Mouse (Mus musculus) megakaryocyte-erythroid progenitor cell, adult 5-6 weeks (primary cell): ENCODE data around the gene Mptx1. TPM values are rescaled to one million over a fixed set of nuclear protein-coding genes. Genes with fewer than 3 reads are reported as not detected.

ENCODE experiments used
- ATAC-seq: replicated peaks from 2 replicates; pipeline ENCODE4 v1.8.0; 2016; ENCODE audit warnings: mild to moderate bottlenecking, inconsistent platforms; ENCODE audit not compliant: severe bottlenecking, poor library complexity, low FRiP score, low TSS enrichment
- total RNA-seq, 2 experiments: library from RNA; stranded (forward) in 1 of 2; stranded (reverse) in 1 of 2; fragments of 200-1000, 215-1000 nt in 1 of 2; fragments of >200 nt in 1 of 2; fragmentation: Nextera tagmentation in 1 of 2; gene quantifications; 2 replicates each; pipeline ENCODE4 v1.2.3; 2014 to 2017

Mptx1 gene
- total RNA-seq (2014; fragmentation: Nextera tagmentation): not detected in 2 replicates
- total RNA-seq (2017): not detected in 2 replicates

DNA sequence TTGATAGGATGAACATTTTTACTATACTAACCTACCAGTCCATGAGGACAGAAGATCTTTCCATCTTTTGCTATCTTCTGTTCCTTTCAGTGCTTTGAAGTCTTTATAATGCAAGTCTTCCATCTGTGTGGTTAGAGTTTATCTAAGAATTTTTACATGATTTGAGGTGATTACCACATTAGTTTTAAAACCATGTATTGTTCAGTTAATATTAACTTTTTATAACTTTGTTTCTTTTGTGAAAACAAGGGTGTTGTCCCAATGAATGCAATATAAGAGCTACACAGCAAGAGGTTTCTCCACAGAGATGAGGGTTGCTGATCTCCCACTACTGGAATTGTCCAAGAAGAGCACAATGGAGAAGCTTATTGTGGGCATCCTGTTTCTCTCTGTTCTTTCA lies at the start of gene Mptx1:
Gene Mptx1 (plus strand): TSS at position 301 of the 400 bp plus-strand sequence.
- ATAC-seq: no peak

DNA sequence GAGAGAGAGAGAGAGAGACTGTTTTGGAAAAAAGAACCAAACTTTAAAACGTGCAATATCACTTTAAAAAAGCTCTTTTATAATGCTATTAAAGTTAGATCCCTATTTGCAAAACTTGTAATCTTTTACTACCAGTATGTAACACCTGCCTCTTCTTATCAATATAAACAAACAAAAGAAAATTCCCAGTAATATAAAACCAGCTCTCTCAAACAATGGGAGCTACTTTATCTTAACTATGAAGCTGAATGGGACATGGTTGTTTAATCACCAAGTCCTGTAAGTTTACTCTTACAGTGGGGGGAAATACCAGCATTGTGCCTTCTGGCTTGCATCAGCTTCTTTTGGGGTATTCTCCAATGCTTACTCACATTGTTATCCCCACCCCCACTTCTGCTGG lies 27.2 kb upstream of the Mptx1 start:
- 0 out of 2 replicates have a peak, but pooled peaks have one; percentile 57 for ATAC-seq

DNA sequence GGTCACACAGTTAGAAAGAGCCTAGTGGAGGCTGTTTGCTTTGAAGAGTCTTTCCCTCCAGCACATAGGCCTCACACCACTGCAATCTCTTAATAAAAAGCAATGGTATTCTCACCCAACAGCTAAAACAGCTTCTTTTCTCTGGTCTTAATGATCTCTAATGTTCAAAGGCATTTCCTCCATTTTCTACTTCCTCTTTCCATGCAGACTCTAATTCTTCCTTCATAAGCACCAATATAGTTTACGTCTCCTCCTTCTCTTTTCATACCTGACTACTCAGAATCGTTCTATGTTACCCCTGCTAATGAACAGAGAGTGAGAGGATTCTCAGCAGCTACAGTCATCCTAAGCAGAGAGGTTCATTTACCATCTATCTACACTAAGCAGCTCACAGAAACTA lies 13.0 kb upstream of the Mptx1 start:
- no peak for ATAC-seq

DNA sequence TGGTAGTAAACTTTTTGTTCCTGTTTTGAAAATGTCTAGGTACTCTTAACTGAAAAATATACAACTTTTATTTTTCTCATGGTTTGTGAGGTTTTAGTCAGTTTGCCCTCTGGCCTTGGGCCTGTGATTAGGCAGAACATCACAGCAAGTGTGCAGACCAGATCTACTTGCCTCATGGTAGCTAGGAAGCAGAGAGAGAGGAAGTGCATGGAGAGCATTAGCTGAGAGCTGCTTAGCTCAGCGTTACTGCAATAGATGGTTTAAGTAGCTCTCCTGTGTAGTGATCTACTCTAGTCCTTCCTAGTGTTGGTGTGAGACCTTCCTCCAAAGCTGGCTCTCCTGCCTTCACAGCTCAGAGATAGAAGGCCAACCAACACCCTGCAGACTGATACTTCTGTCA lies 23.3 kb downstream of the Mptx1 start:
- ATAC-seq: peak; percentile 38; the same call in 1 of the 2 replicates

DNA sequence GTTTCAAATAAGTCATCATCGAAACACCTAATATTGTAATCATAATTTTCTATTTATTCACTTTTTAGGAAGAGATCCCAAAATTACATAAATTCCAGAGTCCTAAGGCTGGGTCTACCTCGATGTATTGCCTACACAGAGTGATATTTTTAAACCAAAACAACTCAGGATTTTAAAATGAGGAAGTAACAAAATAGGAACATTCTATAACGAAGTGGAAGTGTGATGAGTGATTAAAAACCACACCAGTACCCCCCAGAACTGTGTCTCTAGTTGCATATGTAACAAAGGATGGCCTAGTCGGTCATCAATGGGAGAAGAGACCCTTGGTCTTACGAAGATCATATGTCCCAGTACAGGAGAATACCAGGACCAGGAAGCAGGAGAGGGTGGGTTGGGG lies 24.3 kb downstream of the Mptx1 start:
- no peak for ATAC-seq

DNA sequence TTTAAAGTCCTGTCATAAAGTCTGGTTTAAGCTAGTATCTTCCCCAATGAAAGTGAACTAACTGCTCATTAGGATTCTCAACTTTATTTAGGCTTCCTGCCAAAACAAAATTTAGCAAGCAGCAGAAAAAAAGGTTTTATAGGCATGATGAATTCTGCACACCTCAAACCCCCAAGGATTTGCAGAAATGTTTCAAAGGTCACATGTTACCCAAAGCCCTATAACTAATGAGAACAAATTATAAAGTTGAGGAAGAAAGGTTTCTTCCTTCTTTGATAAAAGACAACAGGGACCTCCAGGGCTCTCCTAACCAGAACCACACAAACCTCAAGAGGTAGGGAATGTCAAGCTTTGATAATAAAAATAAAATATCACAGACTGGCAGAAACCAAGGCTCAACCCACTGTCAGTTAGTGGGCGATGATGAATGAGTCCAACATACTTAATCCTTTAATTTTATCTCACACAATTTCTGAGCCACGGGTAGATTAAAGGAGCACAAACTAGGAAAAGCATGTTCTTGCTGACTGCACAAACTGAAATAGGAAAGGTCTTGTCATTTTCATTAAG lies 34.6 kb downstream of the Mptx1 start, which contains the start of gene Olfr417:
Gene Olfr417 (plus strand): TSS at position 241 of the 570 bp plus-strand sequence.
- ATAC-seq: peak; percentile 83

DNA sequence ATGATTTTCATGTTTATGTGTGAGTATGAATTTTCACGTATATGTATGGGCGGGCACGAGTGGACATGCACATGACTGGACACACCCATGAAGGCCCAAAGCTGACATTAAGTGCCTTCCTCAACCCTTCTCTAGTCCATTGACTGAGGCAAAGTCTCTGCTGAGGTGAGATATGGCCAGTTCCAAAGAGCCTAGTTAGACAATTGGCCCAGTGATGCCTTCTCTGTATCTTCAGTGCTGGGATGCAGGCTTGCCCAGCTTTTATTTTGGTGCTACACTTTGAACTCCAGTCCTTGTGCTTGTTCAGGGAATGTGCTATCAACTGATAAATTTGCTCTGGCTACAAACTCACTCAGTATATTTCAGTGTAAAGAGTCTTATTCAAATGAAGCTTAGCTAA lies 43.5 kb downstream of the Mptx1 start:
- peak; percentile 89 for ATAC-seq

Other genes with a start within 250 kb of the Mptx1 start
- gene Olfr429, start 246.2 kb upstream of the Mptx1 start, total RNA-seq (2014; fragmentation: Nextera tagmentation): not detected in 2 replicates
- gene Olfr429, start 246.2 kb upstream of the Mptx1 start, total RNA-seq (2017): not detected in 2 replicates
- not detected in 2 replicates for gene Olfr427, start 233.6 kb upstream of the Mptx1 start, total RNA-seq (2014; fragmentation: Nextera tagmentation)
- gene Olfr427, start 233.6 kb upstream of the Mptx1 start, total RNA-seq (2017): not detected in 2 replicates
- gene Olfr231, start 209.4 kb upstream of the Mptx1 start, total RNA-seq (2014; fragmentation: Nextera tagmentation): not detected in 2 replicates
- not detected in 2 replicates for gene Olfr231, start 209.4 kb upstream of the Mptx1 start, total RNA-seq (2017)
- gene Olfr424, start 199.0 kb upstream of the Mptx1 start, total RNA-seq (2014; fragmentation: Nextera tagmentation): not detected in 2 replicates
- gene Olfr424, start 199.0 kb upstream of the Mptx1 start, total RNA-seq (2017): not detected in 2 replicates
- gene Olfr420, start 174.9 kb upstream of the Mptx1 start, total RNA-seq (2014; fragmentation: Nextera tagmentation): not detected in 2 replicates
- gene Olfr420, start 174.9 kb upstream of the Mptx1 start, total RNA-seq (2017): not detected in 2 replicates
- 39.3 and 44.3 TPM in 2 replicates for gene Spta1, start 157.7 kb upstream of the Mptx1 start, total RNA-seq (2014; fragmentation: Nextera tagmentation)
- 50.4 and 72.5 TPM in 2 replicates for gene Spta1, start 157.7 kb upstream of the Mptx1 start, total RNA-seq (2017)
- not detected in 2 replicates for gene Olfr419, start 78.5 kb upstream of the Mptx1 start, total RNA-seq (2014; fragmentation: Nextera tagmentation)
- not detected in 2 replicates for gene Olfr419, start 78.5 kb upstream of the Mptx1 start, total RNA-seq (2017)
- gene Olfr417, start 34.6 kb downstream of the Mptx1 start, total RNA-seq (2014; fragmentation: Nextera tagmentation): 5.6 and 6.3 TPM in 2 replicates
- 1.7 and 8.2 TPM in 2 replicates for gene Olfr417, start 34.6 kb downstream of the Mptx1 start, total RNA-seq (2017)
- 10.0 and 11.7 TPM in 2 replicates for gene Olfr248, start 60.5 kb downstream of the Mptx1 start, total RNA-seq (2014; fragmentation: Nextera tagmentation)
- gene Olfr248, start 60.5 kb downstream of the Mptx1 start, total RNA-seq (2017): 2.4 and 4.5 TPM in 2 replicates
- gene Olfr414, start 93.5 kb downstream of the Mptx1 start, total RNA-seq (2014; fragmentation: Nextera tagmentation): 2.2 and 4.4 TPM in 2 replicates
- 3.1 and 5.1 TPM in 2 replicates for gene Olfr414, start 93.5 kb downstream of the Mptx1 start, total RNA-seq (2017)
- 0.87 TPM in 1 of 2 replicates, not detected in the other for gene Olfr220, start 111.6 kb downstream of the Mptx1 start, total RNA-seq (2014; fragmentation: Nextera tagmentation)
- not detected in 2 replicates for gene Olfr220, start 111.6 kb downstream of the Mptx1 start, total RNA-seq (2017)
- 0.68 TPM in 1 of 2 replicates, not detected in the other for gene Fmn2, start 171.3 kb downstream of the Mptx1 start, total RNA-seq (2014; fragmentation: Nextera tagmentation)
- not detected in 2 replicates for gene Fmn2, start 171.3 kb downstream of the Mptx1 start, total RNA-seq (2017)